12 mouse cellular contexts compared by ENCODE assay signal in genomic region chr7:4993347-4993998, GRCm38 (mm10). TPM values are rescaled to one million over a fixed set of nuclear protein-coding genes. Genes with fewer than 3 reads are reported as not detected.
A peak's percentile ranks its signal among the peaks of the same experiment; 100 is the strongest.
DNase-seq lines count a peak whose midpoint lies in the region; ATAC-seq and TF ChIP-seq lines count a peak whose summit lies in the region.
"Had no signal": no experiment of that assay in that cellular context is flagged by ENCODE, and none has a peak within 500 bp of the region (broad histone marks: within the 10 kb centered on the region; RNA-seq: fewer than 3 reads in every experiment).

No protein-coding gene starts in this region.

- 41% methylated on average over 53 of the region's 55 CpGs for WGBS in kidney, embryonic 14.5 days
- WGBS in kidney, adult 2 months: 77% methylated on average over 55 of the region's 55 CpGs
- WGBS in hindbrain, embryonic 11.5 days: 32% methylated on average over 47 of the region's 55 CpGs
- WGBS in midbrain, embryonic 16.5 days: 42% methylated on average over 50 of the region's 55 CpGs

- no peak overlapping the region for H3K4me3 ChIP-seq in kidney, embryonic 14.5 days (ENCODE audit: low read length)
- H3K4me3 ChIP-seq in kidney, adult 2 months (ENCODE audit: insufficient read depth, low read depth, low read length): no peak overlapping the region
- H3K4me3 ChIP-seq in hindbrain, embryonic 11.5 days (ENCODE audit: low read depth, low read length): peak overlapping the region; percentile 67; the same call in 1 of the 2 replicates
- H3K4me3 ChIP-seq in midbrain, embryonic 16.5 days (ENCODE audit: low read depth, low read length): peak overlapping the region; percentile 18

- no peak for TF ChIP-seq CTCF in kidney, adult 2 months (conservative IDR thresholded peaks at IDR 0.05; ENCODE audit: insufficient read depth, insufficient read length, low read depth, low read length)

- H3K27me3 ChIP-seq in kidney, embryonic 14.5 days (ENCODE audit: control insufficient read depth, insufficient read depth, low read length): peaks cover 8% of the 10 kb centered on the region; the same call in 1 of the 2 replicates
- no peaks in the 10 kb centered on the region for H3K27me3 ChIP-seq in kidney, adult 2 months (replicated peaks; ENCODE audit: control insufficient read depth, insufficient read depth, low read length)
- H3K27me3 ChIP-seq in hindbrain, embryonic 11.5 days (ENCODE audit: control insufficient read depth, insufficient read depth, low read length): peaks cover 19% of the 10 kb centered on the region
- no peaks in the 10 kb centered on the region for H3K27me3 ChIP-seq in midbrain, embryonic 16.5 days (ENCODE audit: control insufficient read depth, insufficient read depth, low read depth, low read length)

- no peak overlapping the region for H3K27ac ChIP-seq in kidney, embryonic 14.5 days (ENCODE audit: low read depth, low read length)
- no peak overlapping the region for H3K27ac ChIP-seq in kidney, adult 2 months (ENCODE audit: insufficient read depth, low read depth, low read length)
- H3K27ac ChIP-seq in hindbrain, embryonic 11.5 days (ENCODE audit: low read depth, low read length): no peak overlapping the region
- no peak overlapping the region for H3K27ac ChIP-seq in midbrain, embryonic 16.5 days (ENCODE audit: low read length)
- H3K27ac ChIP-seq: macrophage had no signal

- no peak for DNase-seq in kidney, adult 2 months
- peak; percentile 34 to 52 for DNase-seq in cerebellum, postnatal 25 days
- no peak for DNase-seq in hindbrain, embryonic 11.5 days (ENCODE audit: low spot score)
- DNase-seq in layer of hippocampus, adult 8-10 months (ENCODE audit: low spot score in 2 of 2): no peak
- DNase-seq in embryo, embryonic 9.5 days (ENCODE audit: extremely low spot score): no peak
- no peak for DNase-seq in right cerebral cortex, adult 18-20 months
- DNase-seq: adrenal gland, adult 2 months had no signal

- no peak for ATAC-seq in kidney, embryonic 14.5 days (ENCODE audit: low FRiP score, low TSS enrichment)
- no peak for ATAC-seq in hindbrain, embryonic 11.5 days (ENCODE audit: low FRiP score)
- no peak for ATAC-seq in midbrain, embryonic 16.5 days

- TF ChIP-seq POLR2A in kidney, adult 2 months (IDR thresholded peaks at IDR 0.05; ENCODE audit: low read depth, low read length): no peak

- no peak overlapping the region for H3K4me2 ChIP-seq in kidney, embryonic 14.5 days (replicated peaks; ENCODE audit: low read depth, low read length)
- H3K4me2 ChIP-seq in hindbrain, embryonic 11.5 days (replicated peaks; ENCODE audit: low read depth, low read length): peak overlapping the region; percentile 71
- peak overlapping the region; percentile 91 for H3K4me2 ChIP-seq in midbrain, embryonic 16.5 days (ENCODE audit: low read length)

- H3K9ac ChIP-seq in kidney, embryonic 14.5 days (ENCODE audit: low read depth, low read length): peak overlapping the region; percentile 18; the same call in 1 of the 2 replicates
- H3K9ac ChIP-seq in hindbrain, embryonic 11.5 days (ENCODE audit: low read depth, low read length): 0 out of 2 replicates have a peak overlapping the region, but pooled peaks have one; percentile 31
- H3K9ac ChIP-seq in midbrain, embryonic 16.5 days (ENCODE audit: low read depth, low read length): 0 out of 2 replicates have a peak overlapping the region, but pooled peaks have one; percentile 5

- H3K36me3 ChIP-seq in kidney, embryonic 14.5 days (ENCODE audit: control insufficient read depth, insufficient read depth, low read length): peaks cover 19% of the 10 kb centered on the region
- no peaks in the 10 kb centered on the region for H3K36me3 ChIP-seq in kidney, adult 2 months (ENCODE audit: control insufficient read depth, insufficient read depth, low read length)
- peaks cover 3% of the 10 kb centered on the region; the same call in 1 of the 2 replicates for H3K36me3 ChIP-seq in hindbrain, embryonic 11.5 days (ENCODE audit: control insufficient read depth, insufficient read depth, low read length)
- peaks cover 14% of the 10 kb centered on the region for H3K36me3 ChIP-seq in midbrain, embryonic 16.5 days (ENCODE audit: control insufficient read depth, insufficient read depth, low read length)

- peaks cover 17% of the 10 kb centered on the region for H3K9me3 ChIP-seq in kidney, embryonic 14.5 days (ENCODE audit: control insufficient read depth, low read length)
- H3K9me3 ChIP-seq in hindbrain, embryonic 11.5 days (ENCODE audit: control insufficient read depth, low read length): no peaks in the 10 kb centered on the region
- no peaks in the 10 kb centered on the region for H3K9me3 ChIP-seq in midbrain, embryonic 16.5 days (replicated peaks; ENCODE audit: control insufficient read depth, low read length, poor library complexity, severe bottlenecking)

- peaks cover 13% of the 10 kb centered on the region; the same call in 1 of the 2 replicates for H3K4me1 ChIP-seq in kidney, embryonic 14.5 days (ENCODE audit: control insufficient read depth, insufficient read depth, low read length)
- H3K4me1 ChIP-seq in kidney, adult 2 months (ENCODE audit: control insufficient read depth, insufficient read depth, low read length): 0 out of 2 replicates have a peak, but pooled peaks cover 4% of the 10 kb centered on the region
- peaks cover 18% of the 10 kb centered on the region; the same call in 1 of the 2 replicates for H3K4me1 ChIP-seq in hindbrain, embryonic 11.5 days (replicated peaks; ENCODE audit: control insufficient read depth, insufficient read depth, low read length)
- H3K4me1 ChIP-seq in midbrain, embryonic 16.5 days (ENCODE audit: control insufficient read depth, insufficient read depth, low read length): peaks cover 24% of the 10 kb centered on the region

RNA-seq across cellular contexts. Expression of gene Zfp579, which starts 2.5 kb away (rescaled TPM):
- 36.6 and 41.6 TPM in 2 replicates for polyA plus RNA-seq in kidney, embryonic 14.5 days (2014; fragmentation: Nextera tagmentation; extraction: Ambion mirVana)
- 49.9 and 55.2 TPM in 2 replicates for polyA plus RNA-seq in kidney, adult 2 months (2012; rRNA removed)
- 45.0 and 61.0 TPM in 2 replicates for polyA plus RNA-seq in hindbrain, embryonic 11.5 days (2014; fragmentation: Nextera tagmentation; extraction: Ambion mirVana)
- polyA plus RNA-seq in midbrain, embryonic 16.5 days (2015; fragmentation: Nextera tagmentation; extraction: Ambion mirVana): 56.3 and 69.2 TPM in 2 replicates
- total RNA-seq in layer of hippocampus, adult 8-10 months (2022): 10 to 100 TPM; 23.2 to 32.9 (median 30.6) TPM

RNA-seq across cellular contexts. Expression of gene Zfp524, which starts 20.7 kb away (rescaled TPM):
- polyA plus RNA-seq in kidney, embryonic 14.5 days (2014; fragmentation: Nextera tagmentation; extraction: Ambion mirVana): 11.7 and 12.3 TPM in 2 replicates
- polyA plus RNA-seq in kidney, adult 2 months (2012; rRNA removed): 35.7 and 49.6 TPM in 2 replicates
- 7.5 and 10.6 TPM in 2 replicates for polyA plus RNA-seq in hindbrain, embryonic 11.5 days (2014; fragmentation: Nextera tagmentation; extraction: Ambion mirVana)
- polyA plus RNA-seq in midbrain, embryonic 16.5 days (2015; fragmentation: Nextera tagmentation; extraction: Ambion mirVana): 6.7 and 7.9 TPM in 2 replicates
- total RNA-seq in layer of hippocampus, adult 8-10 months (2022): 1 to 10 TPM; 6.0 to 8.0 (median 6.9) TPM

RNA-seq across cellular contexts. Expression of gene Fiz1, which starts 21.0 kb away (rescaled TPM):
- polyA plus RNA-seq in kidney, embryonic 14.5 days (2014; fragmentation: Nextera tagmentation; extraction: Ambion mirVana): 46.5 and 48.6 TPM in 2 replicates
- polyA plus RNA-seq in kidney, adult 2 months (2012; rRNA removed): 25.4 and 27.5 TPM in 2 replicates
- 38.2 and 43.2 TPM in 2 replicates for polyA plus RNA-seq in hindbrain, embryonic 11.5 days (2014; fragmentation: Nextera tagmentation; extraction: Ambion mirVana)
- 30.7 and 35.5 TPM in 2 replicates for polyA plus RNA-seq in midbrain, embryonic 16.5 days (2015; fragmentation: Nextera tagmentation; extraction: Ambion mirVana)
- 10 to 100 TPM; 20.7 to 25.3 (median 24.5) TPM for total RNA-seq in layer of hippocampus, adult 8-10 months (2022)

RNA-seq across cellular contexts. Expression of gene Gm44973, which starts 21.8 kb away (rescaled TPM):
- 1.1 and 3.4 TPM in 2 replicates for polyA plus RNA-seq in kidney, embryonic 14.5 days (2014; fragmentation: Nextera tagmentation; extraction: Ambion mirVana)
- 0.14 TPM in 1 of 2 replicates, not detected in the other for polyA plus RNA-seq in kidney, adult 2 months (2012; rRNA removed)
- 0.19 and 1.8 TPM in 2 replicates for polyA plus RNA-seq in hindbrain, embryonic 11.5 days (2014; fragmentation: Nextera tagmentation; extraction: Ambion mirVana)
- 0.41 and 1.0 TPM in 2 replicates for polyA plus RNA-seq in midbrain, embryonic 16.5 days (2015; fragmentation: Nextera tagmentation; extraction: Ambion mirVana)
- total RNA-seq in layer of hippocampus, adult 8-10 months (2022): not detected
- total RNA-seq: adrenal gland, adult 2 months; hematopoietic stem cell, adult 5-6 weeks; left cerebral cortex, adult 18-20 months had no signal
- polyA plus RNA-seq: adrenal gland, adult 2 months; macrophage had no signal

RNA-seq across cellular contexts. Expression of gene Sbk3, which starts 22.5 kb away (rescaled TPM):
- polyA plus RNA-seq in kidney, embryonic 14.5 days (2014; fragmentation: Nextera tagmentation; extraction: Ambion mirVana): 0.06 TPM in 1 of 2 replicates, not detected in the other
- 0.14 and 0.19 TPM in 2 replicates for polyA plus RNA-seq in kidney, adult 2 months (2012; rRNA removed)
- 0.04 TPM in 1 of 2 replicates, not detected in the other for polyA plus RNA-seq in hindbrain, embryonic 11.5 days (2014; fragmentation: Nextera tagmentation; extraction: Ambion mirVana)
- polyA plus RNA-seq in midbrain, embryonic 16.5 days (2015; fragmentation: Nextera tagmentation; extraction: Ambion mirVana): 0.60 and 0.93 TPM in 2 replicates
- 1 to 10 TPM in 2 of 4 experiments, under 1 TPM in 2; 0.71 to 1.1 (median 0.98) TPM for total RNA-seq in layer of hippocampus, adult 8-10 months (2022)
- total RNA-seq: hematopoietic stem cell, adult 5-6 weeks had no signal
- polyA plus RNA-seq: macrophage had no signal

Comparison
In these comparisons a context has a peak if more than half of its experiments do, and no peak if none do; other contexts are left out.
1. H3K4me3 ChIP-seq: peak in hindbrain, embryonic 11.5 days (single experiment) and midbrain, embryonic 16.5 days (single experiment); none in kidney, embryonic 14.5 days (single experiment) and kidney, adult 2 months (single experiment).
2. DNase-seq: peak in cerebellum, postnatal 25 days (2 of 2); none in kidney, adult 2 months (single experiment), hindbrain, embryonic 11.5 days (single experiment), layer of hippocampus, adult 8-10 months (0 of 2), embryo, embryonic 9.5 days (single experiment) and right cerebral cortex, adult 18-20 months (single experiment).
3. Peak in every context shown above with its lines, with median percentiles within 50 percentile points of each other: H3K9ac ChIP-seq.